Mouse (Mus musculus) regulatory T cell (primary cell): ENCODE results near the gene Fsd1.

Experiments
- in situ Hi-C: fragments of 300-600 bp; cut with MboI, MseI; formaldehyde crosslinking; loops from one replicate; pipeline ENCODE4 v1.15.1; 2025; ENCODE audit warnings: high pct_unique_total_duplicates

The Fsd1 gene

GRCm38 (mm10) chr17:56026303-56026702 is 40.0 kb downstream of the Fsd1 start:
- in situ Hi-C loops, result loop anchor here (25.0 kb wide), 1 partner anchor 1261 kb away; the partner anchor contains the start of gene Vav1

- in situ Hi-C loops, result loop anchor here (25.0 kb wide), 1 partner anchor 1260 kb away; the partner anchor contains the start of gene Vav1
These were observed 40.6 kb downstream of the Fsd1 start for GRCm38 (mm10) chr17:56026881-56027280.

GRCm38 (mm10) chr17:56027801-56028441 is 41.6 kb downstream of the Fsd1 start:
- in situ Hi-C loops, result loop anchor here (25.0 kb wide), 1 partner anchor 1259 kb away; the partner anchor contains the start of gene Vav1

GRCm38 (mm10) chr17:56030238-56030870 is 44.0 kb downstream of the Fsd1 start:
- in situ Hi-C loops, result loop anchor here (25.0 kb wide), 1 partner anchor 1257 kb away; the partner anchor contains the start of gene Vav1

GRCm38 (mm10) chr17:56030919-56031318 is 44.6 kb downstream of the Fsd1 start:
- in situ Hi-C loops, result loop anchor here (25.0 kb wide), 1 partner anchor 1256 kb away; the partner anchor contains the start of gene Vav1

- in situ Hi-C loops, result loop anchor here (25.0 kb wide), 1 partner anchor 1256 kb away; the partner anchor contains the start of gene Vav1
These were observed 45.1 kb downstream of the Fsd1 start for GRCm38 (mm10) chr17:56031431-56031830.

- in situ Hi-C loops, result loop anchor here (25.0 kb wide), 1 partner anchor 1255 kb away; the partner anchor contains the start of gene Vav1
These were observed 45.9 kb downstream of the Fsd1 start for GRCm38 (mm10) chr17:56032127-56032733.

GRCm38 (mm10) chr17:56032831-56033230 is 46.5 kb downstream of the Fsd1 start:
- in situ Hi-C loops, result loop anchor here (25.0 kb wide), 1 partner anchor 1254 kb away; the partner anchor contains the start of gene Vav1

- in situ Hi-C loops, result loop anchor here (25.0 kb wide), 1 partner anchor 1253 kb away; the partner anchor contains the start of gene Vav1
These were observed 47.9 kb downstream of the Fsd1 start for GRCm38 (mm10) chr17:56034040-56034725.

GRCm38 (mm10) chr17:56034726-56035100 is 48.4 kb downstream of the Fsd1 start:
- in situ Hi-C loops, result loop anchor here (25.0 kb wide), 1 partner anchor 1253 kb away; the partner anchor contains the start of gene Vav1

GRCm38 (mm10) chr17:56035216-56035615 is 48.9 kb downstream of the Fsd1 start:
- in situ Hi-C loops, result loop anchor here (25.0 kb wide), 1 partner anchor 1252 kb away; the partner anchor contains the start of gene Vav1

- in situ Hi-C loops, result loop anchor here (25.0 kb wide), 1 partner anchor 1251 kb away; the partner anchor contains the start of gene Vav1
These were observed 50.0 kb downstream of the Fsd1 start, which contains the start of gene Sh3gl1 for GRCm38 (mm10) chr17:56036176-56036900. TSS of gene Sh3gl1 (minus strand) at chr17:56036635.

GRCm38 (mm10) chr17:56036901-56037287 is 50.6 kb downstream of the Fsd1 start:
- in situ Hi-C loops, result loop anchor here (25.0 kb wide), 1 partner anchor 1250 kb away; the partner anchor contains the start of gene Vav1

- in situ Hi-C loops, result loop anchor here (25.0 kb wide), 1 partner anchor 1249 kb away; the partner anchor contains the start of gene Vav1
These were observed 52.4 kb downstream of the Fsd1 start for GRCm38 (mm10) chr17:56038583-56039261.

- in situ Hi-C loops, result loop anchor here (25.0 kb wide), 1 partner anchor 1248 kb away; the partner anchor contains the start of gene Vav1
These were observed 53.0 kb downstream of the Fsd1 start for GRCm38 (mm10) chr17:56039345-56039744.

- in situ Hi-C loops, result loop anchor here (10.0 to 25.0 kb wide), 2 partner anchors 545 to 1247 kb away; partner anchors contain the start of genes Safb, Safb2 and Vav1
These were observed 53.9 kb downstream of the Fsd1 start, which contains the start of gene Chaf1a for GRCm38 (mm10) chr17:56040030-56040856. TSS of gene Chaf1a (plus strand) at chr17:56040439.

- in situ Hi-C loops, result loop anchor here (10.0 to 25.0 kb wide), 2 partner anchors 544 to 1246 kb away; partner anchors contain the start of genes Safb, Safb2 and Vav1
These were observed 54.5 kb downstream of the Fsd1 start for GRCm38 (mm10) chr17:56040857-56041163.
